Mouse (Mus musculus) urinary bladder, postnatal 0 days (tissue): Measurements from ENCODE around the gene Frmpd4. TPM values are rescaled to one million over a fixed set of nuclear protein-coding genes. Genes with fewer than 3 reads are reported as not detected.

Experiments
- polyA plus RNA-seq: library from polyadenylated mRNA; unstranded; fragments of >200 nt; fragmentation: Nextera tagmentation; extraction: Ambion mirVana; gene quantifications from 2 replicates; pipeline ENCODE4 v1.2.1, GENCODE M21; 2015

Gene Frmpd4
- polyA plus RNA-seq, result 0.02 and 0.07 TPM in 2 replicates

GRCm38 (mm10) chrX:168577131-168577530, at the start of gene Frmpd4:
Frmpd4 (minus strand) TSS chrX:168577231.

Other genes with a start within 250 kb of the Frmpd4 start
- 26.8 and 35.0 TPM in 2 replicates for gene Msl3, start 96.7 kb upstream of the Frmpd4 start, polyA plus RNA-seq
- gene Arhgap6, start 217.9 kb upstream of the Frmpd4 start, polyA plus RNA-seq, result 10.9 and 14.0 TPM in 2 replicates